ENCODE assay signal across 13 mouse cellular contexts in the genomic region with DNA sequence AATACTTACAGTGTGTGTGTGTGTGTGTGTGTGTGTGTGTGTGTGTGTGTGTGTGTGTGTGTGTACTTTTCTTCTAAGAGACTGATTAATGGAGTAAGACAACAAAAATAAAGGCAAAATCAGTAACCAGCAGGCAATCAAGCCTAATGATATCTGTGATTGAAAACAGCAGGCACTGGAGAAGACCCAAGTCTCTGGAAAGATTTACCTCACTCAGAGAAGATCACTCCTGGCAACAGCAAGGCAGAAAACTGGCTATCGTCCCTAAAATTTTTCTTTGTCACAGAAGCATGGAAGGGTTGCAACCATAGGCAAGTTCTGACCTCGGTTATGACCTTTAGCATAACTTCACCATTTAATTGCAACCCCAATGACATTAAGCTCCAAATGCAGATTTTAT.
DNase-seq lines count a peak whose midpoint lies in the region; ATAC-seq and TF ChIP-seq lines count a peak whose summit lies in the region.
"Had no signal": no experiment of that assay in that cellular context is flagged by ENCODE, and none has a peak within 500 bp of the region (broad histone marks: within the 10 kb centered on the region; RNA-seq: fewer than 3 reads in every experiment).

No protein-coding gene starts in this region.

- H3K4me3 ChIP-seq in lung, postnatal 0 days (ENCODE audit: low read depth, low read length) = no peak overlapping the region
- no peak overlapping the region for H3K4me3 ChIP-seq in embryonic facial prominence, embryonic 13.5 days
- no peak overlapping the region for H3K4me3 ChIP-seq in small intestine, adult 2 months (ENCODE audit: low read depth, low read length)
- H3K4me3 ChIP-seq: left cerebral cortex, adult 2 months had no signal

- H3K4me2 ChIP-seq in lung, postnatal 0 days (replicated peaks; ENCODE audit: low read depth, low read length) = no peak overlapping the region
- no peak overlapping the region for H3K4me2 ChIP-seq in embryonic facial prominence, embryonic 13.5 days
- H3K4me2 ChIP-seq: liver, embryonic 11.5 days had no signal

- H3K9ac ChIP-seq in lung, postnatal 0 days (replicated peaks; ENCODE audit: low read depth) = no peak overlapping the region
- no peak overlapping the region for H3K9ac ChIP-seq in embryonic facial prominence, embryonic 13.5 days

- H3K27ac ChIP-seq in lung, postnatal 0 days (ENCODE audit: low read length) = no peak overlapping the region
- 0 out of 2 replicates have a peak overlapping the region, but pooled peaks have one; percentile 28 for H3K27ac ChIP-seq in embryonic facial prominence, embryonic 13.5 days
- peak overlapping the region; percentile 63 for H3K27ac ChIP-seq in small intestine, adult 2 months (ENCODE audit: insufficient read depth, low read depth, low read length)
- H3K27ac ChIP-seq: left cerebral cortex, adult 2 months had no signal

- peaks cover 11% of the 10 kb centered on the region for H3K4me1 ChIP-seq in lung, postnatal 0 days (ENCODE audit: insufficient read depth, low read depth, low read length)
- H3K4me1 ChIP-seq in embryonic facial prominence, embryonic 13.5 days = peaks cover 15% of the 10 kb centered on the region
- H3K4me1 ChIP-seq in small intestine, adult 2 months (ENCODE audit: control insufficient read depth, insufficient read depth, insufficient read length, low read length) = peaks cover 21% of the 10 kb centered on the region; the same call in 1 of the 2 replicates

- no peaks in the 10 kb centered on the region for H3K9me3 ChIP-seq in lung, postnatal 0 days (ENCODE audit: low read length)
- no peaks in the 10 kb centered on the region for H3K9me3 ChIP-seq in embryonic facial prominence, embryonic 13.5 days

- no peak for TF ChIP-seq CTCF in lung, postnatal 0 days (IDR thresholded peaks at IDR 0.05)
- TF ChIP-seq CTCF in small intestine, adult 2 months (IDR thresholded peaks at IDR 0.05; ENCODE audit: extremely low read depth, insufficient read length, insufficient replicate concordance, low read depth, low read length) = no peak

- peaks cover 42% of the 10 kb centered on the region; the same call in 1 of the 2 replicates for H3K36me3 ChIP-seq in lung, postnatal 0 days (ENCODE audit: insufficient read depth, low read length)
- H3K36me3 ChIP-seq in embryonic facial prominence, embryonic 13.5 days = peaks cover 26% of the 10 kb centered on the region
- peaks cover 42% of the 10 kb centered on the region for H3K36me3 ChIP-seq in small intestine, adult 2 months (ENCODE audit: control insufficient read depth, insufficient read depth, low read length)

- WGBS in lung, postnatal 0 days = 76% methylated on average over 2 of the region's 2 CpGs
- WGBS in embryonic facial prominence, embryonic 13.5 days = 55% methylated on average over 2 of the region's 2 CpGs
- 27% methylated on average over 2 of the region's 2 CpGs for WGBS in small intestine, adult 2 months

- no peak for ATAC-seq in lung, postnatal 0 days
- no peak for ATAC-seq in embryonic facial prominence, embryonic 13.5 days (ENCODE audit: insufficient number of reproducible peaks, insufficient read depth, low FRiP score, low TSS enrichment, low read depth)
- ATAC-seq: Patski had no signal

- no peaks in the 10 kb centered on the region for H3K27me3 ChIP-seq in lung, postnatal 0 days (replicated peaks; ENCODE audit: insufficient read depth, low read length)
- H3K27me3 ChIP-seq in embryonic facial prominence, embryonic 13.5 days = no peaks in the 10 kb centered on the region
- no peaks in the 10 kb centered on the region for H3K27me3 ChIP-seq in small intestine, adult 2 months (ENCODE audit: control insufficient read depth, insufficient read depth, low read length)
- H3K27me3 ChIP-seq: Patski had no signal

- no peak for TF ChIP-seq EP300 in lung, postnatal 0 days (IDR thresholded peaks at IDR 0.05)

- DNase-seq in gastrocnemius, adult 18-20 months (ENCODE audit: low spot score) = peak; percentile 50
- no peak for DNase-seq in gastrocnemius, adult 8-10 months (ENCODE audit: low spot score in 2 of 2)
- DNase-seq in lung, postnatal 0 days (ENCODE audit: low spot score) = peak; percentile 41
- DNase-seq in lung, postnatal 25 days (ENCODE audit: low spot score) = no peak
- DNase-seq in kidney, adult 18-20 months = no peak
- DNase-seq: embryo, embryonic 11 days; kidney, postnatal 4 days; right cerebral cortex, adult 18-20 months had no signal

- no peak for TF ChIP-seq POLR2A in small intestine, adult 2 months (IDR thresholded peaks at IDR 0.05; ENCODE audit: low read depth, low read length)

Comparison
In these comparisons a context has a peak if more than half of its experiments do, and no peak if none do; other contexts are left out.
1. DNase-seq: peak in gastrocnemius, adult 18-20 months (single experiment) and lung, postnatal 0 days (single experiment); none in gastrocnemius, adult 8-10 months (0 of 2), lung, postnatal 25 days (single experiment) and kidney, adult 18-20 months (single experiment).